Mouse (Mus musculus) leukemia stem cell, adult 10-12 weeks (primary cell): ENCODE data around the gene Sfswap. TPM values are rescaled to one million over a fixed set of nuclear protein-coding genes. Genes with fewer than 3 reads are reported as not detected.

Experiments
- polyA plus RNA-seq: library from polyadenylated mRNA; stranded (reverse); fragments of >175 nt; gene quantifications from 2 replicates; pipeline ENCODE4 v1.2.3, GENCODE M21; 2012; ENCODE audit warnings: low replicate concordance

Gene Sfswap
- 84.9 and 111 TPM in 2 replicates for polyA plus RNA-seq

DNA sequence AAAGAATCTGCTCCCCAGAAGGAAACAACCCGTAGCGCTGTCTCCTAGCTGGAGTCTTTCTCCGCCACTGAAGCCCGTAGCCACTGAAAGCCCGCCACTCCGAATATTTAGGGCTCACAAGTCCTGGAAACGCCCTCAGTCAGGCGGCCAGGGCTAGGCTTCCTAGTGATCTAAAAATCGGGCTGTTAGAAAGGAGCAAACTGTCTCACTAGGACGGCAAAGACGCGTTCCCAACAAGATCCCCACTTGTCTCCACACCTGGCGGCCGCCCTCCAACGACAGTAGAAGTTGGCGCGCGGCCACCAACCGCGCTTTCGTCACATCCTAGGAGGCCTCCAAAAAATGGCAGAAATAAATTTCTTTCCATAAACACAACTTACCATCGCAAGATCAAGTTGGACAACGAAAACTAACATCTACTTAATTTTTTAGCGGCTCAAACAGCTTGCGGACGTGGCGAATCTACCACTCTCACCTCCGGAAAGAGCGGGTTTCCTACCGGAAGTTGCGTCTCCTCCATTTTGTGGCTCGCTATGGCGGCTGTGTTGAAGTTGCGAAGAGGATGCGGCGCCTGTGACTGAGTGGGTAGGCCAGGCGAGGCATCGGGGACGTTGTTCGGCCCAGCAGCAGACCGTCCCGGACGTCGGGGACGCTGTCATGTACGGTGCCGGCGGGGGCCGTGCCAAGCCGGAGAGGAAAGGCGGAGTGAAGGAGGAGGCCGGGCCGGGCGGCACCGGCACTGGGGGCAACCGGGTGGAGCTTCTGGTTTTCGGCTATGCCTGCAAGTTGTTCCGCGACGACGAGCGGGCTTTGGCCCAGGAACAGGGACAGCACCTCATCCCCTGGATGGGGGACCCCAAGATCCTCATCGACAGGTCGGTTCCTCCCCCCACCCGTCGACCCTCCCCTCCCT is at the start of gene Sfswap:
Sfswap (plus strand) TSS at position 500 of the 913 bp plus-strand sequence.

DNA sequence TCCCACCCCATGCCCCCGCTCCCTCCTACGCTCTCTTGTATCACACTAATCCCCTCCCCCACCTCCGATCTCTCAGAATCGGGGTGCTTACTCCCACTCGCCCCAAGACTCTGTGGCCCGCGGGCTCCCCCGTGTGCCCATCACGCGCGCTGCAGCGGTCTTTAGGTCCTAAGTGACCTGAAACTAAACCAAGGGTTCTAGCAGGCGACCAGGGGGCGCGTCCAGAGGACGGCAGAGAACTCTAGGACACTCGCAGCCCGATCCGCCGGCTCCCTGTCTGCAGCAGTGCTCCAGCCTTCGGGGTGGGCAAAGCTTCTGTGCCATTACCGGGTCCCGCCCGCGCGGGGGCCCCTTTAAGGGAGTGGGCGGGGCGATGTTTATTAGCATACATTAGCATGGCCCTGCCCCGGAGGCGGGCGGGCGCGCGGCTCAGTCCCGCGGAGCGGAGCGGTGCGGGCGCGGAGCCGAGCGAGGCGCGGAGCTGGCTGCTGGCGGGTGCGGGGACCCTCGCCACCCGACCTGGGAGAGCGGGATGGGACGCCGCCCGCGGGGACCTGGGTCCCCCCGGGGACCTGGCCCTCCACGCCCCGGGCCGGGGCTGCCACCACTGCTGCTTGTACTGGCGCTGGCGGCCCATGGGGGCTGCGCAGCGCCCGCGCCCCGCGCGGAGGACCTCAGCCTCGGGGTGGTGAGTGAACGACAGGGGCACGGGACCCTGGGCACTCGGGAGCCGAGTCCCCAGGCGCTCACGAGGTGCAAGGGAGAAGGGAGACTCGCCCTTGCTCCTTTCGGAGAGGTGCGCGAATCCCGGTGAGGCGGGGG is 83.0 kb downstream of the Sfswap start, which contains the start of gene Mmp17:
Mmp17 (plus strand) TSS at position 409 of the 822 bp plus-strand sequence.

Other genes starting within 250 kb of the Sfswap start
- gene Mmp17, start 82.9 kb downstream of the Sfswap start, polyA plus RNA-seq, result 0.62 and 1.0 TPM in 2 replicates
- 0.05 and 0.08 TPM in 2 replicates for gene Zfp11, start 168.9 kb downstream of the Sfswap start, polyA plus RNA-seq
- not detected in 2 replicates for gene Sept14, start 207.3 kb downstream of the Sfswap start, polyA plus RNA-seq
- 6.7 and 12.7 TPM in 2 replicates for gene Mrps17, start 214.3 kb downstream of the Sfswap start, polyA plus RNA-seq
- 7.2 and 9.7 TPM in 2 replicates for gene Nipsnap2, start 223.8 kb downstream of the Sfswap start, polyA plus RNA-seq